Mouse (Mus musculus) hindbrain, postnatal 0 days (tissue): ENCODE data around the gene Leo1. TPM values are rescaled to one million over a fixed set of nuclear protein-coding genes. Genes with fewer than 3 reads are reported as not detected.

ENCODE experiments used
- ATAC-seq: fragments of 200-750 bp; cut with Nextera tagmentation; 2 replicates; pipeline ENCODE4 v1.8.0; 2017; ENCODE audit warnings: mild to moderate bottlenecking, moderate TSS enrichment, moderate library complexity
- DNase-seq: peaks from one replicate; pipeline ENCODE4 v3.0.0-alpha.2; 2015; ENCODE audit warnings: low spot score
- H3K27ac ChIP-seq: fragments of 300-500 bp; sonication (generic); 2 replicates; pipeline ENCODE4 v1.5.1; 2014; ENCODE audit warnings: mild to moderate bottlenecking
- H3K27me3 ChIP-seq: fragments of 300-500 bp; sonication (generic); 2 replicates; pipeline ENCODE4 v1.6.1; 2014; ENCODE audit warnings: low read length, mixed read lengths; ENCODE audit not compliant: insufficient read depth
- H3K36me3 ChIP-seq: fragments of 300-500 bp; sonication (generic); 2 replicates; pipeline ENCODE4 v1.6.1; 2014; ENCODE audit warnings: low read length, mixed read lengths; ENCODE audit not compliant: insufficient read depth
- H3K4me1 ChIP-seq: fragments of 300-500 bp; sonication (generic); 2 replicates; pipeline ENCODE4 v1.6.1; 2014; ENCODE audit warnings: antibody characterized with exemption, low read length, mixed read lengths; ENCODE audit not compliant: insufficient read depth
- H3K4me2 ChIP-seq: fragments of 300-500 bp; sonication (generic); 2 replicates; pipeline ENCODE4 v1.6.1; 2014; ENCODE audit warnings: low read depth, mild to moderate bottlenecking, low read length, moderate library complexity, mixed read lengths
- H3K4me3 ChIP-seq: fragments of 300-500 bp; sonication (generic); 2 replicates; pipeline ENCODE4 v1.5.1; 2014; ENCODE audit warnings: low read length
- H3K9ac ChIP-seq: fragments of 300-500 bp; sonication (generic); replicated peaks from 2 replicates; pipeline ENCODE4 v1.6.1; 2014; ENCODE audit warnings: mild to moderate bottlenecking, low read length, moderate library complexity, mixed read lengths
- H3K9me3 ChIP-seq: fragments of 300-500 bp; sonication (generic); 2 replicates; pipeline ENCODE4 v1.6.1; 2016; ENCODE audit warnings: low read length, mixed read lengths
- CTCF ChIP-seq: IDR thresholded peaks from 2 replicates; pipeline ENCODE4 v1.5.1; 2016; ENCODE audit warnings: antibody characterized with exemption, control low read depth, low read depth
- WGBS: fragments of 180-500 bp; shearing (Covaris S2); extraction: QIAGEN DNeasy Blood & Tissue Kit; methylation state at CpG from one replicate; pipeline ENCODE4 v1.1.7; 2014; 5-methylcytosine and 5-hydroxymethylcytosine counted together
- polyA plus RNA-seq: library from polyadenylated mRNA; unstranded; fragments of >200 nt; fragmentation: Nextera tagmentation; extraction: Ambion mirVana; gene quantifications from 2 replicates; pipeline ENCODE4 v1.2.1, GENCODE M21; 2015
- total RNA-seq: library from RNA; depleted of rRNA; stranded (reverse); fragments of >200 nt; gene quantifications from 2 replicates; pipeline ENCODE4 v1.2.3, GENCODE M21; 2014; rRNA removed

The Leo1 gene
- total and polyA plus RNA-seq, 2 experiments from 2014 or later: 19.4 to 41.2 TPM

DNA sequence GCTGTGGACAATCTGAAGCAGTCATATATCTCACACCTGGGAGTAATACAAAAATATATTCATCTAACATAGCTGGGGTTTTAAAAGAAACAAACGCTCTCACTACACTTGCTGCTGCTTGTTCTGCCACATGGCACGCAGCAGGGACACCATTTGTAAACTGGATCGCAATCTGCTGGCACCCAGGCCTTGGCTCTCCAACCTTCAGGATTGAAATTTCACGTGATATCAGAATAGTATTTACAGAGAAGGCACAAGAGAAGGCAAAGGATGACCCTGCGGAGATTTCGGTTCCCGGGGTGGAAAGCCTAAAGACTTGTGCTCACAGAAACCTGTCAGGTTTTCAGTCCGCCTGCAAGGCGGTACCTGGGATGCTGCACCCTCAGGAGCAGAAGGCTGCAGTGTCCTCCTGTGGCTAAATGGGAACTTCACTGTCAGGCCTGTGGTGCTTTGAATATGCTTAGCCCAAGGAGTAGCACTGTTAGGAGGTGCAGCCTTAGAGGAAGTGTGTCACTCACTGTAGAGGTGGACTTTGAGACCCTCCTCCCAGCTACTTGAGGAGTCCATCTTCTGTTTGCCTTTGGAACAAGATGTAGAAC is 53.2 kb downstream of the Leo1 start:
- H3K27me3 ChIP-seq: no peaks in the 10 kb centered on the region
- peaks cover 14% of the 10 kb centered on the region for H3K36me3 ChIP-seq
- TF ChIP-seq CTCF: no peak
- H3K9ac ChIP-seq: no peak overlapping the region
- no peak overlapping the region for H3K27ac ChIP-seq
- WGBS: 81% methylated on average over 9 of the region's 9 CpGs
- no peak overlapping the region for H3K4me3 ChIP-seq
- no peaks in the 10 kb centered on the region for H3K9me3 ChIP-seq
- H3K4me1 ChIP-seq: no peaks in the 10 kb centered on the region
- H3K4me2 ChIP-seq: no peak overlapping the region
- DNase-seq (no peak), ATAC-seq (no peak)

DNA sequence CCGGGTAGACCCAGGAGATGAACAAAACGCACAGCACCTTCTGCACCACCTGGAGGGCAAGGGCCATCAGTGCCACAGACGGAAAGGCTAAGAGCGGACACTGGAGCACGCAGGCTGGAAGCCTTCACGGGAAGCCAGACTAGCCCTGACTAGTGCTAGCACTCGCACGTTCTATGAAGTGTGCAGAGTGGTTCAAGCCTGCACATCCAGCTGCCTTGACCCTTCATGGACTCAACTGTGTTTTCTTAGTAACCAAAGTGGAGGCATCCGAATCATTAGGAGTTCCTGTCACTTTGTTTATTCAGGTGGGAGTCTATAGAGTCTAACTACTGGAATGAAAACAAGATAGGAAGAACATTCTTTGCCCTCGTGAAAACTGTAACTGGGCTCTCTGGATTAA is 54.6 kb downstream of the Leo1 start:
- TF ChIP-seq CTCF: no peak
- Histone ChIP-seq H3K27me3 (no peaks in the 10 kb centered on the region), H3K4me3 (no peak overlapping the region), H3K9ac (no peak overlapping the region), H3K36me3 (peaks cover 14% of the 10 kb centered on the region), H3K9me3 (no peaks in the 10 kb centered on the region), H3K27ac (no peak overlapping the region), H3K4me2 (no peak overlapping the region), H3K4me1 (no peaks in the 10 kb centered on the region)
- no peak for ATAC-seq
- 85% methylated on average over 10 of the region's 10 CpGs for WGBS
- DNase-seq: no peak

DNA sequence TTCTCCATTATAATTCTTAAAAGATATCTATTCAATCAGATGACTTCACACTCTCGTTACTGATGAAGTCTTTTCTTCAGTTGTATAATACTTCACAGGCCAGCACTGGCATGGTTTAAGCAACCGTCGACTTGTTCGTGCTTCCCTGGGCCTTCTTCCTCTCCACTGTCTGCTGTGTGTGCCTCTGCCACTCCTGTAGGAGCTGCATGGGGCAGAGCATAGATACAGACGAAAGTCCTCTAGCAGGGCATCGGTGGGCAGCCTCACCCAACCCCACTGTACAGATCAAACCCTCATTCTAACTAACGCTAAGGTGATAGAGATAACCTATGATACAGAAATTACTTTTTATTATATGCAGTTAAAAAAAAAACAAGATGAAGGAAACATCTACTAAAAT is 57.2 kb downstream of the Leo1 start:
- WGBS: 95% methylated on average over 7 of the region's 7 CpGs
- Histone ChIP-seq H3K4me1 (no peaks in the 10 kb centered on the region), H3K9me3 (no peaks in the 10 kb centered on the region), H3K4me3 (no peak overlapping the region), H3K9ac (no peak overlapping the region), H3K27me3 (no peaks in the 10 kb centered on the region), H3K4me2 (no peak overlapping the region), H3K36me3 (peaks cover 20% of the 10 kb centered on the region), H3K27ac (no peak overlapping the region)
- ATAC-seq: no peak
- no peak for TF ChIP-seq CTCF
- no peak for DNase-seq

DNA sequence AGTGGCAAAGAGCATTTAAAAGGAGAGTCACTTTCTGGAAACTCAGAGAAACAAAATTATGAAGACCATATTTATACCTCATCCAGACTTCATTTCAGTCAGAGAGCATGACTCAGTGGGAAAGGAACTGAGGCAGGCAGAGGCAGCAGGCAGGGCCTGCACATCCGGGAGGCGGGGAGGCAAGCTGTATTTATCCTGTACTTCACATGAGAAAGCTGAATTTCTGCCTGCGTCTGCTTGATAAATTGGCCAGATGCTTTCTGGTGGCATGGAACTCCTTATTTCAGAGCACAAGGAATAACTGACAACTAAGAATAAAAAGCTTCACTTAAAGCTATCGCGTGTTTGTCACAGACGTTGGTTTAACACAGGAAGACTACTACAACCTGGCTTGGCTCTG is 63.0 kb downstream of the Leo1 start:
- no peak for DNase-seq
- ATAC-seq: no peak
- 91% methylated on average over 6 of the region's 6 CpGs for WGBS
- H3K4me2 ChIP-seq: no peak overlapping the region
- no peak overlapping the region for H3K4me3 ChIP-seq
- no peak overlapping the region for H3K27ac ChIP-seq
- no peaks in the 10 kb centered on the region for H3K27me3 ChIP-seq
- H3K36me3 ChIP-seq: peaks cover 27% of the 10 kb centered on the region; the same call in 1 of the 2 replicates
- TF ChIP-seq CTCF: no peak
- H3K4me1 ChIP-seq: no peaks in the 10 kb centered on the region
- no peak overlapping the region for H3K9ac ChIP-seq
- no peaks in the 10 kb centered on the region for H3K9me3 ChIP-seq

DNA sequence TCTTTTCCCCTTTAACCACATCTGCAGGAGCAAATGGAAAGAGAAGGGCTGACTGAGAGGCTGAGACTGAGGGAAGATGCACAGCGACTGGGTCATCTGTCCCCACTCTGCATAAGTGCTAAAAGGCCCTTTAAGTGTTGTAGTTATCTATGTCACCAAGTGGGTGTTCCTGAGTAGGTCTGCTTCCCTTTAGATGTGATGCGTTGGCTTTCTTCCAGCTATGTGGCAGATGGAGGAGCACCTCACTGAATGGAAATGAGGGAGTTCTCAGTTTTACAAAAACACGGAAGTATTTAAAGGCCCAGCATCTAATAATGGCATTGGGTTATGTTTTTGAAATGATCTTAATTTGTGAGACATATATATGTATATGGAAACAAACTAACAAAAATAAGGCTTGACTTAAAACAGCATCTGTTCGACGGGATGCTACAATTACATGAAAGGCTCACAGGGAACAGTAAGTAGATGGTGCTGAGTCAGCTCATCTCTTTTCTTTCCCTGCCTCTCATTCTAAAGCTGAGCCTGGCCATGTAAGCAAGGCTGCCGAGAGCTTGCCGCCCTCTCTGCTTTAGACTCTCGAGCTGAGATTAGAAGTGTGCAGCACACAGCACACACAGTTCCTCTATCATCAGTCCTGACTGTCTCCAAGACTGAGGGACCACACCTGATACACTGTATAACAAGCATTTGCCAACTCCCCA is 70.1 kb downstream of the Leo1 start:
- Histone ChIP-seq H3K9ac (no peak overlapping the region), H3K9me3 (no peaks in the 10 kb centered on the region), H3K4me1 (no peaks in the 10 kb centered on the region), H3K36me3 (peaks cover 19% of the 10 kb centered on the region; the same call in 1 of the 2 replicates), H3K4me3 (no peak overlapping the region), H3K27ac (peak overlapping the region; percentile 22; the same call in 1 of the 2 replicates), H3K27me3 (no peaks in the 10 kb centered on the region), H3K4me2 (no peak overlapping the region)
- 51% methylated on average over 8 of the region's 8 CpGs for WGBS
- no peak for ATAC-seq
- peak; percentile 67 for DNase-seq
- TF ChIP-seq CTCF: no peak

DNA sequence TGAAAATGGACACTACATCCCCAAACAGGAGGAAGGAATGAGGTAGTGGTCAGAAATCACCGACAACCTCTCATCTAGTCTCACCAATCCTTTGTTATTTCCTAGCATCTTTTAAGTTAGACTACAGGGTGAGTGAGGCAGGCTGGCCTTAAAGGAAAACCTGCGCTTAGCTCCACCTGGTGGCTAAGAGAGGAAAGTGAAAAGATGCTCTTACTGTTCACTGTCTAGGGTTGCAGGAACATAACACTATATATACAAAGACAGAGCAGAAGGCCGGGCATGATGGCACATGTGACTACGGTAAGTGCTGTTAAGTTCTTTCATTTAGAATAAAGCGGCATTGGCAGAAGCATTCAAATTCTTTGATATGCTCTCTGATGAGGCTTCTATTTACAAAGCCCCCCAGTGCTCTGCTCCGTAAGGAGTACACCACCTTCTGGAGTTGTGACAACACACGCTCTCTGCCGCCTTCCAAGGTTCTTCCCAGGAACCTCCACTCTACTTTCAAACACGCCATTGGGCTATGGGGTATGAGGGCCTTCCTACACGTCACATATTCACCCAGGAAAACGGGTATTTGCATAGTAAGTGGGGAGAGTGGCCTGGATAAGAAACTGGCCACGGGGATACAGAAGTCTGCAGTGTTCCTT is 74.3 kb downstream of the Leo1 start:
- Histone ChIP-seq H3K4me3 (no peak overlapping the region), H3K27me3 (no peaks in the 10 kb centered on the region), H3K36me3 (no peaks in the 10 kb centered on the region; the same call in 1 of the 2 replicates), H3K4me2 (no peak overlapping the region), H3K9ac (no peak overlapping the region), H3K27ac (no peak overlapping the region), H3K9me3 (no peaks in the 10 kb centered on the region), H3K4me1 (no peaks in the 10 kb centered on the region)
- DNase-seq (peak; percentile 81), ATAC-seq (peak; percentile 86)
- TF ChIP-seq CTCF: peak; percentile 84
- 64% methylated on average over 12 of the region's 12 CpGs for WGBS

Other genes with a start within 250 kb of the Leo1 start
- gene Myo5c, start 209.5 kb upstream of the Leo1 start, total RNA-seq: 0.26 and 0.75 TPM in 2 replicates
- gene Myo5c, start 209.5 kb upstream of the Leo1 start, polyA plus RNA-seq: 0.30 and 0.44 TPM in 2 replicates
- gene Gnb5, start 135.2 kb upstream of the Leo1 start, total RNA-seq: 92.1 and 96.0 TPM in 2 replicates
- 98.6 and 104 TPM in 2 replicates for gene Gnb5, start 135.2 kb upstream of the Leo1 start, polyA plus RNA-seq
- gene Bcl2l10, start 93.8 kb upstream of the Leo1 start, total RNA-seq: 0.73 TPM in 1 of 2 replicates, not detected in the other
- gene Bcl2l10, start 93.8 kb upstream of the Leo1 start, polyA plus RNA-seq: not detected in 2 replicates
- 149 and 160 TPM in 2 replicates for gene Mapk6, start 31.5 kb upstream of the Leo1 start, total RNA-seq
- 95.7 and 109 TPM in 2 replicates for gene Mapk6, start 31.5 kb upstream of the Leo1 start, polyA plus RNA-seq
- gene Tmod3, start 118.1 kb downstream of the Leo1 start, total RNA-seq: 33.5 and 36.6 TPM in 2 replicates
- 70.7 and 76.5 TPM in 2 replicates for gene Tmod3, start 118.1 kb downstream of the Leo1 start, polyA plus RNA-seq
- 125 and 126 TPM in 2 replicates for gene Tmod2, start 169.8 kb downstream of the Leo1 start, total RNA-seq
- 361 and 363 TPM in 2 replicates for gene Tmod2, start 169.8 kb downstream of the Leo1 start, polyA plus RNA-seq
- 33.9 and 39.7 TPM in 2 replicates for gene Lysmd2, start 184.2 kb downstream of the Leo1 start, total RNA-seq
- 37.3 and 42.1 TPM in 2 replicates for gene Lysmd2, start 184.2 kb downstream of the Leo1 start, polyA plus RNA-seq
- gene Scg3, start 242.5 kb downstream of the Leo1 start, total RNA-seq: 107 and 112 TPM in 2 replicates
- gene Scg3, start 242.5 kb downstream of the Leo1 start, polyA plus RNA-seq: 134 and 143 TPM in 2 replicates